Mouse (Mus musculus) thymus, adult 2 months (tissue): ENCODE results near the gene Rhof.

Experiments used
- CTCF ChIP-seq: fragments of 200-500 bp; IDR thresholded peaks from 2 replicates; pipeline ENCODE4 v1.5.1; 2012; ENCODE audit warnings: mild to moderate bottlenecking, control low read depth, low read length, moderate library complexity, borderline replicate concordance; ENCODE audit not compliant: control insufficient read depth, poor library complexity, insufficient read depth; ENCODE audit errors: extremely low read depth
- POLR2A ChIP-seq: fragments of 200-500 bp; IDR thresholded peaks from 2 replicates; pipeline ENCODE4 v1.6.1; 2012; ENCODE audit warnings: mild to moderate bottlenecking, low read length, control low read depth, moderate library complexity; ENCODE audit not compliant: control insufficient read depth, poor library complexity, insufficient read depth; ENCODE audit errors: extremely low read depth

DNA sequence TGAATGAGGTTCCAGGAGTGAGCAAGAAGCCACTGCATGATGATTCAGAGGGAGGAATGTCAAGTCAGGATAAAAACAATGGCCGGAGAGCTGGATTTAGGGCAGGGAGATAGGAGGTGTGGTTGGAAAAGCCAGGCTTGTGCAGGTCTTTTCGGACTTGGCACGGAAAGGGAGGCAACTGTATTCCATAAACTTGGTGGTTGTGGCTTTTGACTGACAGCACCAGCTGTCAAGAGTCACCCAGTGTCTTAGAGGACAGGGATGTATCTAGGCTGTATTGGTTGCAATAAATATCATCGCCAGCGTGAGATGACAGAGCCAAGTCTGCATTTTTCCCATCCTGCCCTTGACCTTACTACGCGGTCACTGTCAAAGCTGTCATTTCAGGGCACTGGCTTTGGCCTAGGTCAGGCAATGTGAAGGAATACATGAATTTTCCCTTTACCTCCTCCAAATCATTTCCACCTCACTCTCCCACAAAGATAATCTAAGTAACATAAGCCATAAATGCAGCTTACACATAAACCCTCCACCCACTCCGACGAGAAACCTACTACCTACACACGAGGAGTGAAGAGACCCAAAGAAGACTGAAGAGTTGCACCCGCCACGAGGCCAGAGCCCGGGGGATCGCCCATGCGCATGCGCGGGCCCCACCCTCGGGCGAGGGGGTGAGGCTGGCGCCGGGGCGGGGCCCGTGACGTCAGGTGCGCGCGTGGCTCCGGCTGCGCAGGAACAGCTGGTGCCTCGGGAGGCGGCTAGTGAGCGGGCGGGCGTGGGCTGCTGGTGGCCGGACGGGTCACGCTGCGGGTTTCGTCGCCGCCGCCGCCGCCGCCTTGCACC lies 56.7 kb downstream of the Rhof start:
- TF ChIP-seq CTCF (no peak), POLR2A (peak; percentile 68)
